Mouse (Mus musculus) liver, postnatal 0 days (tissue): Measurements from ENCODE around the gene Tnf.

Experiments
- CTCF ChIP-seq: sonication (generic); IDR thresholded peaks from 2 replicates; pipeline ENCODE4 v1.5.1; 2016; ENCODE audit warnings: antibody characterized with exemption, low read depth
- EP300 ChIP-seq: IDR thresholded peaks from 2 replicates; pipeline ENCODE4 v1.6.1; 2016; ENCODE audit warnings: antibody characterized with exemption, low read depth, mild to moderate bottlenecking

DNA sequence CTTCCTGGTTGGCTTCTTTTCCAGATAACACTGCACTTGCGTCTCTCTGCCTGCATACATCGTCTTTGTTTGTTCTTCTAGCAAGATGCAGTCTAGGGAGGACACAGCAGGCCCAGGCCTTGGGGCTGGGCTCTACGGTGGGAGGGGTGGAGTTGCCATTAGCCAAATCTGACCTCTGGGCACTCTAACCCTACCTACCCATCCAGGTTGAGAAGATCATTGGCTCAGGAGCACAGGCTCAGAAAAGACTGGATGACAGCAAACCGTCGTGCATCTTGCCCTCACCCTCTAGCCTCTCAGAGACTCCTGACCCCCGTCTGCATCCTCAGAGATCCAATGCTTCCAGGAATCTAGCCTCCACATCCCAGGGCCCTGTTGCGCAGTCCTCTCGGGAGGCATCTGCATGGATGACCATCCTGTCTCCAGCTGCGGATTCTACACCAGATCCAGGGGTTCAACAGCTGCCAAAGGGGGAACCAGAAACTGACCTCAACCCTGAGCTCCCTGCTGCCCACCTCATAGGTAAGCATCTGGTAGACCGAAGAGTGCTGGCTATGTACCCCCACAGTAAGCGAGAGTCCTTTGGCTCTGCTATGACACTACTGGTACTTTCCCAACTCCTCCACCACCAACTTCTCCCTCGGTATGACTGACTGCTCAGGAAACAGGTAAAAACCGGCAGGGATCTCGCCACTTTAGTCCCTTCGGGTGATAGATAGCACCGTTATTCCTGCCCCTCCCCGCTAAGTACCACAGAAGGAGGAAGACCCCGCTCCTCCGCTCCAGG is 6.8 kb downstream of the Tnf start:
- TF ChIP-seq CTCF (no peak), EP300 (no peak)
